Mouse (Mus musculus) embryo, embryonic 10 days (tissue): Measurements from ENCODE around the gene Fam228a.
"Not testable (repeated sequence)": the region's sequence is repeated elsewhere in the genome, so short reads cannot be mapped to it uniquely, and the experiment has no call there.

Source experiments
- DNase-seq: peaks from one replicate; pipeline ENCODE4 v3.0.0-alpha.2; 2015; ENCODE audit warnings: low spot score

Gene Fam228a

DNA sequence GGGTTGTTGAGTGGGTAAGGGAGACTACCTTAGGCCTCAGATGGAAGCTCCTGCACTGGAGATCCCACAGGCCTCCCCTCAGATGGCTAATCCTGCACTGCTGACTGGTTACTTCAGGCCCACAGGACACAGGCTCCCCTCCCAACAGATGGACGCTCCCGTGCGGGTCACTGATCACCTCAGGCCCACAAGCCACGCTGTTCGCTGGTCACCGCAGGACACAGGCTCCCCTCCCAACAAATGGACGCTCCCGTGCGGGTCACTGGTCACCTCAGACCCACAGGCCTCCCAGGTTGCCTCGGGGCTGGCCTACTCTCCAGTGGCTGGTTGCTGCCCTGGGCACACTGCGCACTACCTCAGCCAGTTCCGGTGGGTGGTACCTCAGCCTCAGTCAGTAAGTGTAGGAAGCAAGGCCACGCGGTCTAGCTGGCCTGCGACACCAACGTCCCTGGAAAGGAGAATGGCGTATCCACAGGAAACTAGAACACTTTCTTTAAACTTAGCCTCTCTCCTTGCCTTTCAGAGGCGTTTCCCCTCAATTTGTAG lies at the start of gene Fam228a:
TSS of gene Fam228a (minus strand) at position 400 of the 546 bp plus-strand sequence.
- DNase-seq = no peak

DNA sequence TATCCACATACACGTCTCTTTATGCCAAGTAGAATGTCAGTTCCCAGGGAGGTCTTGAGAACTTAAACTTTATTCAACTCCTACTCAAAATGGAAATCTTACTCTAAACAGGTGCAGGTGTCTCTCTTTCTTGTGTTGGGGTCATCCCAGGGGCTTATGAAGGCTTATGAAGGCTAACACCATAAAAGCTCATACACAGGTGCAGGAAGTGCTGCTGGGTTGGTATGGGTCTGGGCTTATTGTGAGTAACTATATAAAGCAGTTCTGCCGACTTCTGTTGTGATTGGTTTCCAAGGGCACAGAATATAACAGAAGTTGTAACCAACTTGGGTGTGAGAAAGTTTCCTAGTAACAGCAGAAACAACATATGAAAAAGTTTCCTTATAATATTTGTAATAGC lies 46.2 kb upstream of the Fam228a start:
- no peak for DNase-seq

- DNase-seq = no peak
Observed at GRCm38 (mm10) chr12:4783598-4783997, 45.4 kb upstream of the Fam228a start.

DNA sequence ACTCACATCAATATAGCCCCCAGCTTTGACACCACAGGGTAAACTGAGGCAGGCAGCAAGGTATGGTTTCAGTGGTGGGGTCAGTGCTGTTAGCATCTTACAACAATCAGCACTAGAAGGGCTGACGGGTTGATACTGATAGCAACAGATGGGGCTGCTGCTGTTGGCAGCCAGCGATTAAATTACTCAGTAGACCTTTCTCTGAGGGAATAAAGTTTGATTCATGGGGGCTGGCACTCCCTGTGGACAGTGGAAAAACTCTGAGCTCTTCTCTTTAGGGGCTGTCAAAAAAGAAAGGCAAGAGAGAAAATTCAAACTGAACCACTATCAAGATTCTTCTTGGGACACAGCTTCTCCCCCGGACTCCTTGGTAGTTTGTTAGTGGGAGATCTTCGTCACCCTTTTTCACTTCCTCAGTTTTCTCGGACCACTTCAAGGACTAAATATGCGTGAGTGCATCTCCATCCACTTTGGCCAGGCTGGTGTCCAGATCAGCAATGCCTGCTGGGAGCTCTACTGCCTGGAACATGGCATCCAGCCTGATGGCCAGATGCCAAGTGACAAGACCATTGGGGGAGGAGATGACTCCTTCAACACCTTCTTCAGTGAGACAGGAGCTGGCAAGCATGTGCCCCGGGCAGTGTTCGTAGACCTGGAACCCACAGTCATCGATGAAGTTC lies 43.6 kb upstream of the Fam228a start:
- not testable (repeated sequence) for DNase-seq

DNA sequence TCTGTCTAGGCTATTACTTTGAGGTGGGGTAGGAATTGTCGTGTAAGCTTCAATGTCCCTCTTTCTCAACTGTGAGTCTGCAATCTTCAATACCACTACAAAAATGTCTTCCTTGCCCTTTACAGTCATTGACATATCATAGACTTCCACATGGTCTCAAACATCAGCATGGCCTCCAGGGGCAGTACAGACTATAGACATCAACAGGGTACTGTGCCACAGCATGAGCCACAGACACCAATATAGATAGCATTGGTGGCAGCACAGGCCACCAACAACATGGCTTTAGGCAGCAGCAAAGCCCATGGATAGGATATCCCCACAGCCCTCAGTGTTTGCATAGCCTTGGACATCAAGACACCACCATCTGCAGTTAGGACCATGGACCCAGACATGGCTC lies 43.0 kb upstream of the Fam228a start:
- DNase-seq = no peak

DNA sequence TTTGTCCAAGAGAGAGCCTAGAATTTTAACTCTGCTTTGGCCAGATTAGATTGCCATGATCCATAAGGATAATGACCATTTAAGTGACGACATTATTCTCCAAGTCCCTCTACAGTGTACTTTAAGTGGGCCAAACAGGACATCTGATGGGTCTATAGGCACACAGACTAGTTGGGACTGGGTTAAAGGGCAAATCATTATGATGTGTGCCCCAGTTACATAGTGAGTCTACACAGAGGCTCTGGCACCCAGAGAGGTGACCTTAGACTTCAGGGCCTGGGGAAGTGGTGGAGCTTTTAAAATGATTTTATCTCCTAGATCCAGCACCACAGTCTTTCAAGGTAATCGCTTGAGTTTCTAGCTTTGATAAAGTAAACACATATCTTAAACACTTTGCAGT lies 42.0 kb upstream of the Fam228a start:
- no peak for DNase-seq

- DNase-seq = no peak
Observed at GRCm38 (mm10) chr12:4777734-4778133, 39.5 kb upstream of the Fam228a start.

DNA sequence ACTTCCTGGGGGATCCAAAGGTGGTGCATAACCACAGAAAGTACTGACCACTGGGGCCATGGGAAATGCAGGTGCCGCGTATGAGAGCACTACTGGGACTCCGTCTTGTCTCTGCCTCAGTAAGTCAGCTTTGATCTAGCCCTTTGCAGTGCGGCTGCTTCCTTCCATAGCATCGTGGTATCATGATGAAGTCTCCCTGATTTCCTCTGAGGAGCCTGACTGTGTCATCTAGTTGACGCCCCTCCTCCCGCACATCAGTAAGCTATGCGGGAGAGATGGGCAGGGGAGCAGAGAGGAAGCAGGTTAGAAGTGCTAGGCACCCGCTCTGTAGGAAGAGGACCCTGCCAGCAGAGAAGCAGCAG lies 37.3 kb upstream of the Fam228a start:
- DNase-seq = no peak

- DNase-seq = no peak
Observed at GRCm38 (mm10) chr12:4774895-4775587, 36.8 kb upstream of the Fam228a start.

GRCm38 (mm10) chr12:4769333-4769723 lies 31.1 kb upstream of the Fam228a start:
- DNase-seq = no peak

DNA sequence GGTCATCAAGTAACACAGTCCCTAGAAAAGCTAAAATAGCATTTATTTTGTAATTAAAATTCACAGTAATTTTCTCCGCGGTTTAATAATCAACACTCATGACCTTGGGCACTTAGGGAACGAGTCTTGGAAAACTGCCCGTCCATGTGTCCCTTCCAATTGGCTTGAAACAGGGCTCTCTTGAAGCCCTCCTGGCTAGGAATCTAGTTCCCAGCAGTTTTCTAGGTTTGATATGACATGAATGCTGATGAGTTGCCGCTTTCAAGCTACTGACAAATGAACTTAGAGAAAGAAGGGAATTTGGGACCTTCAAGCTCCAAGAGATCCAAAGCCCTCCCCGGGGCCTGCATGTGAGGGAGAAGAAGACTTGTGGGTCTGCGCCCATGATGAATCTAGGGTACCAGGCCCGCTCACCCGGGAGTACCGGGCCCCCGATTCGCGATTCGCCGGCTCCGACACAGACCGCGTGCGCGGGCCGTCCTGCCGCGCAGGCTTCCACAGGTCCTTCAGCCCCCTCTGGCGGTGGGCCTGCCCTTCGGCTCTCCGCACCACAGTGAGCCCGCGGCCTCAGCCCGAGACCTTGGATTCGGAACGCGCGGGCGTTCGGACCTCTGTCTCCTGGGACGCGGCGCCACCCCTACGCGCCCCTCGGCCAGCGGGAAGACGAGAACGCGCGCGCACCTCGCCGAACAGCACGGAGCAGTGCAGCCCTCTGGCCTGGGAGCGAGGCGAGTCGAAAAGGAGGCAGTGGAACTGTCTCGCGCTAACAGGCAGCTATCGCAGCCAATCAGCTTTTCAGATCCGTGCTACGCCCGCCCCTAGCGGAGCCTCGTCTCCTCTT lies 30.5 kb upstream of the Fam228a start, which contains the start of the genes Pfn4 and Fam228b:
TSS of gene Pfn4 (plus strand) at position 531 of the 841 bp plus-strand sequence.
TSS of gene Fam228b (minus strand) at position 776 of the 841 bp plus-strand sequence.
- peak; percentile 95 for DNase-seq

- DNase-seq = no peak
Observed at GRCm38 (mm10) chr12:4757060-4757459, 18.8 kb upstream of the Fam228a start.

- not testable (repeated sequence) for DNase-seq
Observed at GRCm38 (mm10) chr12:4754451-4754850, 16.2 kb upstream of the Fam228a start.

DNA sequence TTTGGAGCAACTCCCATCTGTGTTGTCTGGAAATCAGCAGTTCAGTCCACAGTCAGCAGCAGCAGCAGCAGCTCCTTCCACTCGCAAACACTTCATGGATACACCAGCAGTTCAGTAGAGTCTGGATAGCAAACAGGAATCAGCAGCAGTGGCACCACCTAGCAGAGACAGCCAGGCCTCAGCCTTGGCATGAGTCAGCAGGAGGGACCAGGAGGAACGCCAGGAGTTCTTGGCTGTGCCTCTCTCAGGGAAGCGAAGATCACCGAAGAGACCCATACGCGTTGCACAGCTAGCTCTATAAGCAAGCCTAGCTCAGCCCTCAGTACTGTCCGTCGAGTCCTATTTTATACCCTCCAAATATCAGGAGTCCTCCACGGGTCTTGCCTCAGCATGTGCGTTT lies 6.3 kb upstream of the Fam228a start:
- no peak for DNase-seq

DNA sequence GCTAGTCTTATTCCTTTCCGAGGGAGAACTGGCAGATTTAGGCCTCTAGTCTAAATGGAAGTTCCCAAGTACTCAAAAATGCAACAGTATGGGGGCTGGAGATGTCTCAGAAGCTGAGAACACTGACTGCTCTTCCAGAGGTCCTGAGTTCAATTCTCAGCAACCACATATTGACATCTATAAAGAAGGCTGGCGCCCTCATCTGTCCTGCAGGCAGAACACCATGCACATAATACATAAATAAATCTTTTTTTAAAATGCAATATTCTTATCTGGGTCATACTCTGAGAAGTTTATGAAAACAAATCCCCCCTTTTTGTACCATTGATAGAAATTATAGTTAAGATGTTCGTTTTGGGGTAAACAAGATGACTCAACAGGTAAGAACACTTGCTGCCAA lies 4.0 kb upstream of the Fam228a start:
- DNase-seq = no peak

GRCm38 (mm10) chr12:4740823-4741222 lies 2.6 kb upstream of the Fam228a start:
- DNase-seq = no peak

- no peak for DNase-seq
Observed at GRCm38 (mm10) chr12:4732332-4732731, 5.9 kb downstream of the Fam228a start.

DNA sequence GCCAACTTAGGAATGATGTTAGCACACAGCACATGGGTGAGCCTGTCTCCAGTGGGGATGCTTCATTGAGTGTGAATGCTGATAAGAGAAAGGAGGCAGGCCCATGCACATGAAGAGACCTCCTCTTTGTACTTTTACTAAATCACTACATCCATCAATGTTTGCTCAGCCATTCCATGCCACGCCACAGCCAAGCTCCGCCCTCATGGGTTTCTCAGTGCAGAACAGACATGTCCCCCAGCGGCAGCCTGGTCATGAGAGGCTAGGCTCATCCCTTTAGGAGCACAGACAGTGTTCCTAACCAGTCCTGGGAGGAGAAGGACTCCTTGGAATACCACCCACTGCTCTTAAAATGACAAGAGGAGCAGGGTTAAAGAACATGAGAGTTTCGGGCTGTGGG lies 6.6 kb downstream of the Fam228a start:
- DNase-seq = no peak

GRCm38 (mm10) chr12:4729165-4729564 lies 9.1 kb downstream of the Fam228a start:
- no peak for DNase-seq

DNA sequence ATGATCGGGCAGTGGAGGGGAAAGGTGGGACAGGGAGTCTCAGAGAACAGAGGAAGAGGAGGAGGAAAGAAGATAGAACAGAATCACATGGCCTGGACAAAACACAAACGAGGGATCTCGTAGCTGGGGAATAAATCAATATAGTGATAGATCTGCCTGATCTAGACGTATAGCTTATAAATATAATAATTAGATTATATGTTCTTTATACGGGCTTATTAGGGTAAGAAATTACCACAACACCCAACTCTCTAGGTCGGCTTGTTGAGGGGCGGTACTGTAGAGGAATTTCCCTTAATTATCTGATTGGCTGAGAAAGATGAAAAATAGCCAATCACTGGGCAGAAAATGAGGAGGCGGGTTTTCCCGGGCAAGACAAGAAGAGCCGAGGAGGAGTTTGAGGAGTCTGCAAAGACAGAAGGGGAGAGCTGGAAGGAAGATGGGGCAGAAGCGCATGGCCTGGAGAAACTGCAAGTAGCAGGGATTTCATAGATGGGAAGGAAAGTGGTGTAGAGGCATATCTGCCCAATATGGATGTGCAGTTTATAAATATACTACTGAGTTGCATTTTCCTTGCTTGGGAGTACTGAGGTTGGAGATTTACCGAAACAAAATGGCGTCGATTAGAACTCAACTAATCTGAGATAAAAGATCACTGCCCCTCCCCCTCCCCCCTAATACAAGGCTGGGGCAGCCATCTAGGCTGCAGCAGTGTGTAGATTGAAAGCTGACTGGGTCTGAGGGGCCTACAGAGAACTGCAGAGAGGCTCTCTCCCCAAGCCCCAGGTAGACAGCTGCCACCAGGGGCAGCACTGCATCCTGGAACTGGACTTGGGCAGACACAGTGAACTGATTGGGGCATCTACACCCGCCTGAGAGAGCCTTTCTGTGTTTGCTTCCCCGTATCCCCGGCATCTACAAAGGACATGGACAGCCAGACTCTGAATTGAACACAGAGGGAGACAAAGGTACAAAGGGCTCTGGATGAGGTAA lies 18.2 kb downstream of the Fam228a start:
- DNase-seq = no peak

- DNase-seq = no peak
Observed at GRCm38 (mm10) chr12:4719066-4719761, 19.0 kb downstream of the Fam228a start.
